ENCODE assay signal across 10 mouse cellular contexts in the genomic region with DNA sequence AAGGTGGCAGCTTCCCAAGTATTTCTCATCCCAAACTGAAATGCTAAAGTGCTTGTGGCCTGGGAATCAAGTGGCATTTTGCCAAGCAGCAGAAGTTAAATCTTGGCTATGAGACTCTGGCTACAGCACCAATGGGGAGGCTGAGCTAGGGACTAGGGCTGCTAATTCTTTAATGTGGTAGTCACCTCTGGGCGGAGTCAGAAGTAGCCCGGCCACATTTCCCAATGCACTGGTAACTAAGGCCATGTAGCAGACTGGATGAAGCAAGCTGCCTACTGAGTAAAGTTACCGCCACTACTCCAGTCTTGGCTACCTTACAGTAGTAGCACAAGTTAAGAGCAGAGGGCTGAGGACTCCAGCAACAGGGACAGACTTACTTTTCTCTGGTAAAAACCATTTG. TPM values are rescaled to one million over a fixed set of nuclear protein-coding genes. Genes with fewer than 3 reads are reported as not detected.
A peak's percentile ranks its signal among the peaks of the same experiment; 100 is the strongest.
DNase-seq lines count a peak whose midpoint lies in the region; ATAC-seq and TF ChIP-seq lines count a peak whose summit lies in the region.
"Had no signal": no experiment of that assay in that cellular context is flagged by ENCODE, and none has a peak within 500 bp of the region (broad histone marks: within the 10 kb centered on the region; RNA-seq: fewer than 3 reads in every experiment).

No protein-coding gene starts in this region.

- H3K27ac ChIP-seq in heart, embryonic 10.5 days: peak overlapping the region; percentile 86
- peak overlapping the region; percentile 67 for H3K27ac ChIP-seq in liver, embryonic 14.5 days
- no peak overlapping the region for H3K27ac ChIP-seq in hindbrain, embryonic 16.5 days (ENCODE audit: low read depth, low read length)
- H3K27ac ChIP-seq: embryonic facial prominence, embryonic 13.5 days; limb, embryonic 12.5 days had no signal

- H3K4me3 ChIP-seq in heart, embryonic 10.5 days: peak overlapping the region; percentile 40
- peak overlapping the region; percentile 75 to 76 for H3K4me3 ChIP-seq in liver, embryonic 14.5 days (ENCODE audit: insufficient read depth in 1 of 2, low read depth in 2 of 2, low read length in 2 of 2)
- H3K4me3 ChIP-seq in hindbrain, embryonic 16.5 days (ENCODE audit: low read length): no peak overlapping the region
- H3K4me3 ChIP-seq: embryonic facial prominence, embryonic 13.5 days; limb, embryonic 12.5 days had no signal

- DNase-seq in heart, adult 18-20 months: peak; percentile 69 to 72
- DNase-seq in heart, postnatal 25 days (ENCODE audit: low spot score): no peak
- DNase-seq in Muller cell, postnatal 12 days (ENCODE audit: inconsistent ontology term): peak; percentile 91
- no peak for DNase-seq in heart, embryonic 10.5 days (ENCODE audit: low spot score)
- DNase-seq in liver, embryonic 14.5 days (ENCODE audit: low read depth in 3 of 3, low spot score in 3 of 3): peak in 1 of 3 experiments; percentile 51
- no peak for DNase-seq in layer of hippocampus, adult 9-10 months (ENCODE audit: low spot score)

- H3K9me3 ChIP-seq in heart, embryonic 10.5 days: no peaks in the 10 kb centered on the region
- no peaks in the 10 kb centered on the region for H3K9me3 ChIP-seq in liver, embryonic 14.5 days (ENCODE audit: control insufficient read depth, low read length)
- no peaks in the 10 kb centered on the region for H3K9me3 ChIP-seq in hindbrain, embryonic 16.5 days (ENCODE audit: control insufficient read depth, low read length)
- H3K9me3 ChIP-seq: embryonic facial prominence, embryonic 13.5 days; limb, embryonic 12.5 days had no signal

- H3K9ac ChIP-seq in liver, embryonic 14.5 days (replicated peaks): peak overlapping the region; percentile 86
- H3K9ac ChIP-seq in hindbrain, embryonic 16.5 days (ENCODE audit: low read depth, low read length): no peak overlapping the region
- H3K9ac ChIP-seq: embryonic facial prominence, embryonic 13.5 days; limb, embryonic 12.5 days had no signal

- 64% methylated on average over 3 of the region's 3 CpGs for WGBS in heart, embryonic 10.5 days
- WGBS in liver, embryonic 14.5 days (ENCODE audit: insufficient replicate concordance): 34% methylated on average over 3 of the region's 3 CpGs
- 78% methylated on average over 3 of the region's 3 CpGs for WGBS in hindbrain, embryonic 16.5 days

- TF ChIP-seq EP300 in liver, embryonic 14.5 days (IDR thresholded peaks at IDR 0.05; ENCODE audit: low read depth): no peak

- peaks cover 78% of the 10 kb centered on the region for H3K4me1 ChIP-seq in heart, embryonic 10.5 days
- H3K4me1 ChIP-seq in liver, embryonic 14.5 days (replicated peaks; ENCODE audit: control insufficient read depth in 2 of 2, insufficient read depth in 2 of 2, low read length in 1 of 2): peaks cover 44 to 48% of the 10 kb centered on the region in 2 experiments
- peaks cover 13% of the 10 kb centered on the region for H3K4me1 ChIP-seq in hindbrain, embryonic 16.5 days (ENCODE audit: control insufficient read depth, insufficient read depth, low read depth, low read length)

- peaks cover 11% of the 10 kb centered on the region; the same call in 1 of the 2 replicates for H3K36me3 ChIP-seq in heart, embryonic 10.5 days
- peaks cover 12% of the 10 kb centered on the region for H3K36me3 ChIP-seq in liver, embryonic 14.5 days (replicated peaks; ENCODE audit: control insufficient read depth, insufficient read depth, low read depth)
- no peaks in the 10 kb centered on the region for H3K36me3 ChIP-seq in hindbrain, embryonic 16.5 days (ENCODE audit: control insufficient read depth, insufficient read depth, low read length)
- H3K36me3 ChIP-seq: embryonic facial prominence, embryonic 13.5 days; limb, embryonic 12.5 days had no signal

- intact Hi-C loops in heart, postnatal 25 days (cut with DNase I): loop anchor here (2.0 kb wide), 1 partner anchor 19 kb away; no protein-coding TSS in a partner anchor

- TF ChIP-seq CTCF in liver, embryonic 14.5 days (IDR thresholded peaks at IDR 0.05; ENCODE audit: low read depth): no peak

- no peaks in the 10 kb centered on the region for H3K27me3 ChIP-seq in heart, embryonic 10.5 days (ENCODE audit: insufficient read depth, poor library complexity, severe bottlenecking)
- H3K27me3 ChIP-seq in liver, embryonic 14.5 days (ENCODE audit: control insufficient read depth, insufficient read depth, low read length): no peaks in the 10 kb centered on the region
- no peaks in the 10 kb centered on the region for H3K27me3 ChIP-seq in hindbrain, embryonic 16.5 days (replicated peaks; ENCODE audit: control insufficient read depth, insufficient read depth, low read length)
- H3K27me3 ChIP-seq: embryonic facial prominence, embryonic 13.5 days; limb, embryonic 12.5 days had no signal

- peak overlapping the region; percentile 90 for H3K4me2 ChIP-seq in liver, embryonic 14.5 days (ENCODE audit: low read depth)
- H3K4me2 ChIP-seq in hindbrain, embryonic 16.5 days (ENCODE audit: low read length): no peak overlapping the region
- H3K4me2 ChIP-seq: embryonic facial prominence, embryonic 13.5 days; limb, embryonic 12.5 days had no signal

- ATAC-seq in liver, embryonic 14.5 days (ENCODE audit: insufficient read depth): peak; percentile 49
- no peak for ATAC-seq in activated CD4-positive, CD25-positive, alpha-beta regulatory T cell, adult 4 months
- ATAC-seq in hindbrain, embryonic 16.5 days: no peak

RNA-seq across cellular contexts. Expression of a gene that starts 12.7 kb away (rescaled TPM):
- 10 to 100 TPM; 30.2 to 35.5 TPM for total RNA-seq in heart, adult 18-20 months (2021)
- total RNA-seq in heart, postnatal 25 days (2021): 10 to 100 TPM; 34.1 to 38.8 TPM
- polyA plus RNA-seq in heart, embryonic 10.5 days (2016; fragmentation: Nextera tagmentation; extraction: Ambion mirVana): 24.8 and 37.6 TPM in 2 replicates
- 10.3 and 10.8 TPM in 2 replicates for polyA plus RNA-seq in liver, embryonic 14.5 days (2012; rRNA removed)
- 7.8 and 10.6 TPM in 2 replicates for polyA plus RNA-seq in liver, embryonic 14.5 days (2014; fragmentation: Nextera tagmentation; extraction: Ambion mirVana)
- under 1 TPM in 1 of 2 experiments, not detected in 1; 0.15 TPM for polyA plus RNA-seq in activated CD4-positive, CD25-positive, alpha-beta regulatory T cell, adult 4 months (2017; shearing (Covaris generic))
- 9.3 and 13.1 TPM in 2 replicates for polyA plus RNA-seq in hindbrain, embryonic 16.5 days (2015; fragmentation: Nextera tagmentation; extraction: Ambion mirVana)

Comparison
In these comparisons a context has a peak if more than half of its experiments do, and no peak if none do; other contexts are left out.
1. DNase-seq: peak in heart, adult 18-20 months (2 of 2) and Muller cell, postnatal 12 days (single experiment); none in heart, postnatal 25 days (single experiment), heart, embryonic 10.5 days (single experiment) and layer of hippocampus, adult 9-10 months (single experiment).